Mouse (Mus musculus) heart, embryonic 16.5 days (tissue): ENCODE results near the gene Nodal. TPM values are rescaled to one million over a fixed set of nuclear protein-coding genes. Genes with fewer than 3 reads are reported as not detected.

ENCODE experiments used
- ATAC-seq: fragments of 200-750 bp; cut with Nextera tagmentation; replicated peaks from 2 replicates; pipeline ENCODE4 v1.8.0; 2017; ENCODE audit warnings: moderate number of reproducible peaks; ENCODE audit not compliant: insufficient read depth, low FRiP score; ENCODE audit errors: extremely low read depth
- H3K27ac ChIP-seq: fragments of 300-500 bp; sonication (generic); 2 replicates; pipeline ENCODE4 v1.5.1; 2014; ENCODE audit warnings: mild to moderate bottlenecking, low read length, control low read depth, moderate library complexity
- H3K27me3 ChIP-seq: fragments of 300-500 bp; sonication (generic); 2 replicates; pipeline ENCODE4 v1.6.1; 2014; ENCODE audit warnings: low read length, mixed read lengths; ENCODE audit not compliant: control insufficient read depth, insufficient read depth
- H3K36me3 ChIP-seq: fragments of 300-500 bp; sonication (generic); 2 replicates; pipeline ENCODE4 v1.6.1; 2014; ENCODE audit not compliant: control insufficient read depth, insufficient read depth
- H3K4me1 ChIP-seq: fragments of 300-500 bp; sonication (generic); 2 replicates; pipeline ENCODE4 v1.6.1; 2014; ENCODE audit warnings: low read length, mixed read lengths; ENCODE audit not compliant: control insufficient read depth, insufficient read depth
- H3K4me2 ChIP-seq: fragments of 300-500 bp; sonication (generic); 2 replicates; pipeline ENCODE4 v1.6.1; 2014; ENCODE audit warnings: low read depth, mild to moderate bottlenecking, control low read depth, low read length
- H3K4me3 ChIP-seq: fragments of 300-500 bp; sonication (generic); 2 replicates; pipeline ENCODE4 v1.5.1; 2014; ENCODE audit warnings: mild to moderate bottlenecking, control low read depth, low read length
- H3K9ac ChIP-seq: fragments of 300-500 bp; sonication (generic); 2 replicates; pipeline ENCODE4 v1.6.1; 2014; ENCODE audit warnings: low read length, control low read depth
- H3K9me3 ChIP-seq: fragments of 300-500 bp; sonication (generic); replicated peaks from 2 replicates; pipeline ENCODE4 v1.6.1; 2016; ENCODE audit warnings: low read length; ENCODE audit not compliant: control insufficient read depth
- WGBS: fragments of 180-500 bp; shearing (Covaris S2); extraction: QIAGEN DNeasy Blood & Tissue Kit; methylation state at CpG from one replicate; pipeline ENCODE4 v1.1.7; 2014; 5-methylcytosine and 5-hydroxymethylcytosine counted together
- polyA plus RNA-seq: library from polyadenylated mRNA; unstranded; fragments of >200 nt; fragmentation: Nextera tagmentation; extraction: Ambion mirVana; gene quantifications from 2 replicates; pipeline ENCODE4 v1.2.1, GENCODE M21; 2015

The Nodal gene
- polyA plus RNA-seq, 1 experiment from 2014 or later, result 0.14 TPM

- Histone ChIP-seq H3K9ac (no peak overlapping the region), H3K36me3 (no peaks in the 10 kb centered on the region), H3K27me3 (peaks cover 45% of the 10 kb centered on the region), H3K9me3 (no peaks in the 10 kb centered on the region), H3K27ac (no peak overlapping the region), H3K4me1 (peaks cover 6% of the 10 kb centered on the region), H3K4me2 (peak overlapping the region; percentile 17), H3K4me3 (no peak overlapping the region)
- 6% methylated on average over 24 of the region's 24 CpGs for WGBS
- no peak for ATAC-seq
These were observed 1.4 kb downstream of the Nodal start for GRCm38 (mm10) chr10:61419146-61419545.

DNA sequence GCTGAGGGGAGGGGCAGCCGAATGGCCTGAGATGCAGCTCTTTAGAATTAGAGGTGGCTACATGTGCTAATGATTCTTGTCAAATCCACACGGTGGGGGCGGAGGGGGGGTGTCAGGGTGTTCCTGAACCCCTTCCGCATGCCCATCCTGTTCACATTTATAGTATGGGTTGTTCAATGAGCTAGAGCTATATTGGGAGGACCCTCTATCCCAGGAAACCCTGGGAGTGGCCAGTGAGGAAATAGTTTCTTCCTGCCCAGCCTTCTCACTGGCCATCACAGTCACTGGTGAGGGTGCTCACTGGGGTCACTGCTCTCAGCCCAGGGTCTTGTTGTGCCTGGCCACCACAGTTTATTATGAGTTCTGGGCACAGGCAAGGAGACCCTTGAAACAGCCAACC lies 2.2 kb downstream of the Nodal start:
- Histone ChIP-seq H3K9me3 (no peaks in the 10 kb centered on the region), H3K4me2 (no peak overlapping the region), H3K4me3 (no peak overlapping the region), H3K27me3 (peaks cover 43% of the 10 kb centered on the region), H3K27ac (no peak overlapping the region), H3K4me1 (peaks cover 13% of the 10 kb centered on the region), H3K36me3 (no peaks in the 10 kb centered on the region), H3K9ac (no peak overlapping the region)
- WGBS, result 59% methylated on average over 4 of the region's 4 CpGs
- no peak for ATAC-seq

DNA sequence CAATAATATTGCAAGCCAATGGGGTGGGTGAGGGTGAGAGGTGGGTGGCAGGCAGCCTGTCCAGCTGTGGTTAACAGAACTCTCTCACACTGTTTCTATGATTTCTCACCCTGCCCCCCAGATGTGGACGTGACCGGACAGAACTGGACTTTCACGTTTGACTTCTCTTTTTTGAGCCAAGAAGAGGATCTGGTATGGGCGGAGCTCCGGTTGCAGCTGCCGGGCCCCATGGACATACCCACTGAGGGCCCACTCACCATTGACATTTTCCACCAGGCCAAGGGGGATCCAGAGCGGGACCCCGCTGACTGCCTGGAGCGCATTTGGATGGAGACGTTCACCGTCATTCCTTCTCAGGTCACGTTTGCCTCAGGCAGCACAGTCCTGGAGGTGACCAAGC lies 5.1 kb downstream of the Nodal start:
- H3K9me3 ChIP-seq, result no peaks in the 10 kb centered on the region
- H3K27me3 ChIP-seq, result peaks cover 24% of the 10 kb centered on the region
- peaks cover 27% of the 10 kb centered on the region for H3K4me1 ChIP-seq
- no peak overlapping the region for H3K27ac ChIP-seq
- H3K36me3 ChIP-seq, result no peaks in the 10 kb centered on the region
- no peak overlapping the region for H3K9ac ChIP-seq
- WGBS, result 80% methylated on average over 12 of the region's 12 CpGs
- no peak for ATAC-seq
- H3K4me3 ChIP-seq, result no peak overlapping the region
- no peak overlapping the region for H3K4me2 ChIP-seq

DNA sequence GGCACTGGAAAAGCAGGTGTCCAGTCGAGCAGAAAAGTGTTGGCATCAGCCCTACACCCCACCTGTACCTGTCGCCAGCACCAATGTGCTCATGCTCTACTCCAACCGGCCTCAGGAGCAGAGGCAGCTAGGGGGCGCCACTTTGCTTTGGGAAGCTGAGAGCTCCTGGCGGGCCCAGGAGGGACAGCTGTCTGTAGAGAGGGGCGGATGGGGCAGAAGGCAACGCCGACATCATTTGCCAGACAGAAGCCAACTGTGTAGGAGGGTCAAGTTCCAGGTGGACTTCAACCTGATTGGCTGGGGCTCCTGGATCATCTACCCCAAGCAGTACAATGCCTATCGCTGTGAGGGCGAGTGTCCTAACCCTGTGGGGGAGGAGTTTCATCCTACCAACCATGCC lies 5.5 kb downstream of the Nodal start:
- 60% methylated on average over 10 of the region's 10 CpGs for WGBS
- H3K9ac ChIP-seq, result no peak overlapping the region

DNA sequence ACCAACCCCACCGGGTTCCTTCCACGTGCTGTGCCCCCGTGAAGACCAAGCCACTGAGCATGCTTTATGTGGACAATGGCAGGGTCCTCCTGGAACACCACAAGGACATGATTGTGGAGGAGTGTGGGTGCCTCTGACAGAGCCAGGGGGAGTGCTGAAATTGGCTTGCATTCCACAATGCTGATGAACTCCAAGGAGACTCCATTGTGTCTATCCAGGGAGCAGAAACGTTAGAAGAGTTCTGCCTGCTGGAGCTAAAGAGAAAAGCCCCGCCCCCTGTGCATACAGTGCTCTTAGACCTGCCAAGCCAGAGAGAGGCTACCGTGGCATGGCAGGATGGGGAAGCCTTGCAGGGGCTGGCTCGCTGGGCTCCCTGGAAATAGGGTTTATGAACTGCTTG lies 6.7 kb downstream of the Nodal start:
- Histone ChIP-seq H3K4me1 (peaks cover 23% of the 10 kb centered on the region), H3K9me3 (no peaks in the 10 kb centered on the region), H3K36me3 (no peaks in the 10 kb centered on the region), H3K27me3 (peaks cover 15% of the 10 kb centered on the region), H3K4me3 (no peak overlapping the region), H3K9ac (no peak overlapping the region), H3K4me2 (peak overlapping the region; percentile 30; the same call in 1 of the 2 replicates), H3K27ac (no peak overlapping the region)
- ATAC-seq, result no peak
- WGBS, result 16% methylated on average over 7 of the region's 7 CpGs

More for the DNA sequence above, 5.5 kb downstream of the Nodal start:
- no peak overlapping the region for H3K4me2 ChIP-seq
- no peak overlapping the region for H3K27ac ChIP-seq
- H3K4me3 ChIP-seq, result no peak overlapping the region
- H3K4me1 ChIP-seq, result peaks cover 24% of the 10 kb centered on the region
- no peaks in the 10 kb centered on the region for H3K36me3 ChIP-seq
- no peaks in the 10 kb centered on the region for H3K9me3 ChIP-seq
- peaks cover 20% of the 10 kb centered on the region for H3K27me3 ChIP-seq
- no peak for ATAC-seq

DNA sequence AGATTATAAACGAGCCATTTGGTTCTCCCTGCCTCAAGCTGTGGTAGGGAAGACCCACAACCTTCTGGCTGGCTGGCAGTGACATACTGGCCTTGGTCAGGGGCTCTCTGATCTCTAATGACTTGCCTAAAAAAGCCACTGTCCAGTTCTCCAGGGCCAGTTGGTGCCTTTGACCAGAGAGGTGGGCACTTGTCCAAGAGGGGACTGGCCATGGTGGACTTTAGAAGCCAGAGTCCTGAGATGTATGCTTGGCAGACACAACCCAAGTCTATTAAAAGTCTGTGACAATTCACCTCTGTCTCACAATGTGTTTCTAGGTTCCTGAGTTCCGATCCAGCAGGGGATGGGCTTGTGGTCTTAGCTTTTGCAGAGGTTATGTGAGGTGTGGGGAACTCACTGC lies 7.3 kb downstream of the Nodal start:
- Histone ChIP-seq H3K4me3 (no peak overlapping the region), H3K27ac (no peak overlapping the region), H3K4me1 (peaks cover 23% of the 10 kb centered on the region), H3K36me3 (peaks cover 2% of the 10 kb centered on the region), H3K9ac (no peak overlapping the region), H3K27me3 (peaks cover 9% of the 10 kb centered on the region), H3K9me3 (no peaks in the 10 kb centered on the region), H3K4me2 (no peak overlapping the region)
- 66% methylated on average over 2 of the region's 2 CpGs for WGBS
- no peak for ATAC-seq

DNA sequence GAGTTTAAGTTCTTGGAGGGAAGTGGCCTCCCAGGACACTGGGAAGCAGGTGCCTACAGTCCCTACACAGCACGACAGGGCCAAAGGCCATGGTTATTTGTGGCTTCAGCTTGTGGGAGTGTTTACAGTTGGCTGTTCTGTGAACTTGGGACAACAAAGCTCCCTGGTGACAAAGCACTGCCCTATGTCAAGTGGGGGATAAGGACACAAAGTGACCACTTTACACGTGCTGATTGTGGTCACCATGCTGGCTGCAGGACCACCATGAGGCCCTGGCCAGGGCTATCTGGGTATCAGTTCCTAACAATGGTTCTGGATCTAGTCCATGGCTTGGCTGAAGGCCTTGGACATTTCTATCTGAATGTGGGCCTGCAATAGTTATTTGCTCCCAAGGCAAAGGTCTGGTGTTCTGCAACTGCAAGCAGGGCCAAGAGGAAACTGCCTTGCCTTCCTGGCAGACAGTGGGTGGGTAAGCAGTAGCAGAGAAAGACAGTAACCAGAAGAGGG lies 8.5 kb downstream of the Nodal start:
- H3K4me2 ChIP-seq, result no peak overlapping the region
- H3K9me3 ChIP-seq, result no peaks in the 10 kb centered on the region
- no peaks in the 10 kb centered on the region for H3K27me3 ChIP-seq
- H3K4me3 ChIP-seq, result no peak overlapping the region
- peaks cover 23% of the 10 kb centered on the region for H3K4me1 ChIP-seq
- H3K36me3 ChIP-seq, result peaks cover 14% of the 10 kb centered on the region
- no peak overlapping the region for H3K9ac ChIP-seq
- WGBS, result 25% methylated on average over 2 of the region's 2 CpGs
- peak overlapping the region; percentile 69 for H3K27ac ChIP-seq
- peak; percentile 69 for ATAC-seq

- Histone ChIP-seq H3K9ac (no peak overlapping the region), H3K27me3 (no peaks in the 10 kb centered on the region), H3K4me2 (no peak overlapping the region), H3K27ac (no peak overlapping the region), H3K36me3 (peaks cover 22% of the 10 kb centered on the region), H3K4me1 (peaks cover 23% of the 10 kb centered on the region), H3K9me3 (no peaks in the 10 kb centered on the region), H3K4me3 (no peak overlapping the region)
- ATAC-seq, result no peak
- 87% methylated on average over 6 of the region's 6 CpGs for WGBS
These were observed 10.2 kb downstream of the Nodal start for GRCm38 (mm10) chr10:61427951-61428350.

GRCm38 (mm10) chr10:61428416-61428815 lies 10.6 kb downstream of the Nodal start:
- no peak overlapping the region for H3K27ac ChIP-seq
- no peaks in the 10 kb centered on the region for H3K27me3 ChIP-seq
- H3K9ac ChIP-seq, result no peak overlapping the region
- H3K4me1 ChIP-seq, result peaks cover 23% of the 10 kb centered on the region
- no peak overlapping the region for H3K4me2 ChIP-seq
- 71% methylated on average over 4 of the region's 4 CpGs for WGBS
- no peak for ATAC-seq
- peaks cover 27% of the 10 kb centered on the region for H3K36me3 ChIP-seq
- H3K9me3 ChIP-seq, result no peaks in the 10 kb centered on the region
- H3K4me3 ChIP-seq, result no peak overlapping the region
